Mouse (Mus musculus): ENCODE measurements around the gene Nts. TPM values are rescaled to one million over a fixed set of nuclear protein-coding genes. Genes with fewer than 3 reads are reported as not detected.

Gene Nts
- total RNA-seq (2023): not detected

GRCm38 (mm10) chr10:102490386-102490785 is at the start of gene Nts:
Gene Nts (minus strand): TSS chr10:102490486.

GRCm38 (mm10) chr10:102511807-102512461 is 21.6 kb upstream of the Nts start, which contains the start of gene Rassf9:
Gene Rassf9 (plus strand): TSS chr10:102512222.

Other genes with a start within 250 kb of the Nts start
- gene Rassf9, start 21.7 kb upstream of the Nts start, total RNA-seq (2023): not detected

Measured in neutrophil, adult 83 days (primary cell).